Mouse (Mus musculus) hindlimb bud, embryonic 11.5 days (tissue): ENCODE results near the gene Cyp4f40.
"Not testable (repeated sequence)": the region's sequence is repeated elsewhere in the genome, so short reads cannot be mapped to it uniquely, and the experiment has no call there.

Experiments used
- DNase-seq: peaks from one replicate; pipeline ENCODE4 v3.0.0-alpha.2; 2012; ENCODE audit warnings: low read depth, low spot score; ENCODE audit errors: extremely low spot score

Gene Cyp4f40

GRCm38 (mm10) chr17:32658712-32659111, at the start of gene Cyp4f40:
Cyp4f40 (plus strand) TSS chr17:32658900.
- no peak for DNase-seq

- DNase-seq: not testable (repeated sequence)
Observed at GRCm38 (mm10) chr17:32610231-32610630, 48.5 kb upstream of the Cyp4f40 start.

DNA sequence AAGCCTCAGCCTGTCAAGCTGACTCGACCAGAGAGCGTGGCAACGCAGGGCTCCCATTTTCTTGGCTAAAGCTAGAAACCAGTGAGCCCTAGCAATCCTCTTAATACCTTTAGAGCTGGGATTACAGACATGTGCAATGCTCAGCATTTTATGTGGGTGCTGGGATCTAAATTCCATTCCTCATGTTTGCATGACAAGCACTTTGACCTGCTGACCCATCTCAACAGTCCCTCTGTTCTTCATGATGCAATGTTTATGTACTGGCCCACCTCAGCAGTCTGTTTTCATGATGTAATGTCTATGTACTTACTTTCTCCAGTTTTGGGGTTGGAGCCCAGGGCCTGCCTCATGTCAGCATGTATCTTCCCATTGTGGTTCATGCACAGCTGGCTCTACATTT, 47.8 kb upstream of the Cyp4f40 start:
- no peak for DNase-seq

- no peak for DNase-seq
Observed at GRCm38 (mm10) chr17:32612417-32612816, 46.3 kb upstream of the Cyp4f40 start.

DNA sequence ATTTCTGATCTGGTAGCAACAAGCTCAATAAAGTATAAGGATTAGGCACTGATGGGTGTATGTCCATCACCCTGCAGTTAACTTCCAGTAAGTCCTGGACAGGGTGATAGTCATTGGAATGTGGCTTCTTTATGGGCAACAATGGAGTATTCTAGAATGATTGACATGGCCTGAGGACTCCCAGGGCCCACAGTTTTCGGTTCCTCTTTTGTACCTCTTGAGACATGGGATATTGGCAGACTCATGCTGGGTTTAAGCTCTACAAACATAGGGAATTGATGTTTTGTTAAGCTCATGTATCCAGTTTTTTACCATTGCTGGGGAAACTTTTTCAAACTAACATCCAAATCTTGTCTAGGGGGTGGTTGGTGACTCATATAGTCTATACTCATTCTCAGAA, 41.4 kb upstream of the Cyp4f40 start:
- no peak for DNase-seq

- not testable (repeated sequence) for DNase-seq
Observed at GRCm38 (mm10) chr17:32621018-32621417, 37.7 kb upstream of the Cyp4f40 start, which contains the start of gene Cyp4f37. Cyp4f37 (plus strand) TSS chr17:32621309.

GRCm38 (mm10) chr17:32629726-32630125, 29.0 kb upstream of the Cyp4f40 start:
- DNase-seq: not testable (repeated sequence)

GRCm38 (mm10) chr17:32631936-32632335, 26.8 kb upstream of the Cyp4f40 start:
- no peak for DNase-seq

DNA sequence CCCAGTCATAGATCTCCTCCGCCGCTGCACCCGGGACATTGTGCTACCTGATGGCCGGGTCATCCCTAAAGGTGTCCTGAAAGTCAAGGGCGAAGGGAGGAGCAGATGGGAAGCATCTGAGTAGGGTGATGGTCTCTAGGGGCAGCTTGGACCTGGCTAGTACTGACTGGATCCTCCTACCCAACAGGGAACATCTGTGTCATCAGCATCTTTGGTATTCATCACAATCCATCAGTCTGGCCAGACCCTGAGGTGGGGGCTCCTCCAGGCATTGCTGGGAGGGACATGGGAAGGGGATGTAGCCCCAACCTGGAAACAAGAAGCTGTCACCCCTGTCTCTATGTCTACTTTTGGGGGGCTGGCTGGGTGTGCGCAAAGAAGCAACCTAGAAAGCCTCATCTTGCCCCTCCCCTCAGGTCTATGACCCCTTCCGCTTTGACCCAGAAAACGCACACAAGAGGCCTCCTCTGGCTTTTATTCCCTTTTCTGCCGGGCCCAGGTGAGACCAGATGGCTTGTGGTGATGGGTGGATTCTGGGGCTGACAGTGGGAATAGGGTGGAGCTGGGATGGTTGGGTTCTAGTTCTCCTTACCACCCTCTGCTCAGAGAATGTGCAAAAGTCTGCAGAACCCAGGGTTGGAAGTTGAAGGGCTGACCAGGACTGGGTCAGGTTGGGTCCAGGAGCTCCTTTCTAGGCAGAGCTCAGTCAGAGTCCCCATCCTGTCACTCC, 24.3 kb upstream of the Cyp4f40 start:
- DNase-seq: not testable (repeated sequence)

GRCm38 (mm10) chr17:32634972-32635314, 23.8 kb upstream of the Cyp4f40 start:
- peak; percentile 42 for DNase-seq

GRCm38 (mm10) chr17:32636341-32636740, 22.4 kb upstream of the Cyp4f40 start:
- DNase-seq: no peak

- no peak for DNase-seq
Observed at GRCm38 (mm10) chr17:32637151-32637550, 21.5 kb upstream of the Cyp4f40 start.

DNA sequence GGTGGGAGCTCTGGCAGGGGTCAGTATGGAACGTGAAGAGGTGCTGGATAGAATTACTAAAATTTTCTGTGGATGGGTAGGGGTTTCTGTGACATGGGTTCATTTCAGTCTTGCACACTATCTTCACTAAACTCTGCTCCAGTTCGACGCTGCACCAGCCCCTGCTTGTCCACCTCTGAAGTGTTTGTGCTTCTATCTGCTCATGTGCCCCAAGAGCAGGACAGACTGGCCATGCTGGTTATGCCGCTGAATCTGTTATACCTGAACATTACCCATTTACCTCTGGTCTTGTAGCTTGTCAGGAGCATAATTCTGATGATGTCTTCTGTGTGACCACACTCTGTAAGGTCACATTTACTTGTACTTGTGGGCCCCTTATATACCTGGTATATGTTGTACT, 12.1 kb upstream of the Cyp4f40 start:
- no peak for DNase-seq

DNA sequence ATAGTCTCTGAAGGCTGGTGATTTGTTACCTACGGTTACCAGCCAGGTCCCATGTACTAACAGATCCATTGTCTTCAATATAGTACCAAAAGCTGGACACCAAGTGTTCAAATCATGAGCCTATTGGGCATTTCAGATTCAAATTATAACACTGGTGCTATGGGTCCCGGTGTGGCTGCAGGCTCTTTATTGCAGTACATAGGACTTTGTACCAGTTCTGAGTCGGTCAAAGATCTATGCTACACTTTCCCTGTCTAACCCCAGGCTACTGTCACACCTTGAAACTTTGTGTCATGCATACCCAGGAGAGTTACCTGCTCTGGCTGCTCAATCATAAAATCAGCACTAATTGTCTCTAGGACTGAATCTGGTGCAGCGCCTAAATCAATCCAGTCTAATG, 4.8 kb upstream of the Cyp4f40 start:
- DNase-seq: no peak

GRCm38 (mm10) chr17:32657041-32657440, 1.7 kb upstream of the Cyp4f40 start:
- no peak for DNase-seq

- no peak for DNase-seq
Observed at GRCm38 (mm10) chr17:32658246-32658645, 454 bp upstream of the Cyp4f40 start.

DNA sequence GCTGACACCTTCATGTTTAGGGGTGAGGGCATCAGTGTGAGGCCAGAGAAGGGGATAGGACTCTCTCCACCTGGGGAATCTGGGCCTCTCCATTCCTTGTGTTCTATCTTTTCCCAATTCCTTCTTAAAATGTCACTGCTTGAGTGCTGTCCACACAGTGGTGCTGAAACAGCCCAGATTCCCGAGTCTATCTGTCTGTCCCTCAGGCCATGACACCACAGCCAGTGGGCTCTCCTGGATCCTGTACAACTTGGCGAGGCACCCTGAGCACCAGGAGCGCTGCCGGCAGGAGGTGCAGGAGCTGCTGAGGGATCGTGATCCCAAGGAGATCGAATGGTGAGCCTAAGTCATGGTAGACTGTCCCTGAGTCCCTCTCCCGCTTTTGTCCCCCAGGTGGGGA, 15.3 kb downstream of the Cyp4f40 start:
- no peak for DNase-seq

GRCm38 (mm10) chr17:32676040-32676635, 17.4 kb downstream of the Cyp4f40 start:
- no peak for DNase-seq

DNA sequence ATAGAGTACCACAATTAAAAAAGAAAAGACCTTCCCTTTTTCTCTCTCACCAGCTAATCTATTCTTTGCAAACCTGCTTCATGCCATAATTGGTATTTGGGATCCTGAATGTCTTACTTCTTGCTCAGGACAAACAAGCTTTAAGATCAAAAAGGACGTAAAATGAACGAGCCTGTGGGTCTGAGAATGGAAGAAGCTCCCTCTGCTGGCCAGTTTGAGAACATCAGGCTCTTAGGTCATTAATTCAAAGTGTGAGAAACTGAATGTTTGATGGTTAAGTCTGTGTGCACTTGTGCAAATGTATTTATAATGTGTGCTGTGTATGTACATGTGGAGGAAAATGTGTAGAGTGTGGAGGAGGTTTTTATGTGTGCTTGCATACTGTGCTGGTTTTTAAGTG, 21.7 kb downstream of the Cyp4f40 start:
- peak; percentile 33 for DNase-seq

DNA sequence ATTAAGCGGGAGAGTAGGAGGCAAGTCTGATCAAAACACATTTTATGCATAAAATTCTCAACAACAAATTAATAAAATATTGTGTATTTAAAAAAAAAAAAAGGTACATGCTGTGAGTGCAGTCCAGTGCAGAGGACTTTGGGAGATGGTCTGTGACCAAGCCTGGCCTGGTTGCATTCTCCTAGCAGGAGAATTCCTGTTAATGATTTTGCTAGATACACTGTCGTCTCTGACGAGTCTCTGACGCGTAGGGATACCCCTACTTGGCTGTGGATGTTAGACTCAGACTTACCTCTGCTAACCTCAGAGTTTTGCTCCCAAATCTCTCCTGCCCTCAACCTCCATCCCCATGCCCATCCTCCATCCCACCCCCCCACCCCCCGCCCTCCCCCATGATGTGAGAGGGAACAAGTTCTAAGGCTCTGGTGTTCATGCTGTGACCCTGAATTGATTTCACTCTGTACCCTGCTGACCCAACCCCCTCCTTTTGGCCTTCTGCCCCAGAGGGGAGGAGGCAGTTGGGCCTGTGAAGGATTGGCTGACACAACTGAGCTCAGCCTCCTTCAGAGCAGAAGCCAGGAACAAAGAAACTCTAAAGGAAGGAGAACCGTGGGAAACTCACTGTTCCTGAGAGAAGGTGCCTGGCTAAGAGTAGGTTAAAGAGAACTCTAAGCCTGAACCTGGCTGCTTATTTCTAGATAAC, 26.5 kb downstream of the Cyp4f40 start, which contains the start of gene Cyp4f15:
TSS of gene Cyp4f15 (plus strand) at position 580 of the 703 bp plus-strand sequence.
- no peak for DNase-seq

DNA sequence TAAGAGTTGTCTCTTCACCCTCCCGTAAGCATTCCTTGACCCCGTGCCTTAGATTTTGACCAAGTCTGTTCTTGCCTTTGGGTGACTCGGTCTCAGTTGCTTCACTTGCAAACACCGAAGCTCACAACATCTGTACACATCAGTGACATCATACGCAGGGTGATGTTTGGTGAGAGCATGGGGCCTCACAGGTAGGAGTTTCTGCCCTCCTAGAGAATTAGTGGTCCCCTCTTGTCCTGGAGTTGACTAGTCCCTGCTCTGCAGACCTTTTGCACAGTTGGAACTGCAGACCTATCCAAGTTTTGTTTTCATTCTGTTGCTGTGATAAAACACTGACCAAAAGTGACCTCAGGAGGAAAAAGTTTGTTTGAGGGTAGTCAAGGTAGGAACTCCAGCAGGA, 28.0 kb downstream of the Cyp4f40 start:
- no peak for DNase-seq

- DNase-seq: no peak
Observed at GRCm38 (mm10) chr17:32690959-32691358, 32.3 kb downstream of the Cyp4f40 start.
